Mouse (Mus musculus) forebrain, embryonic 13.5 days (tissue): ENCODE measurements around the gene Pex12. TPM values are rescaled to one million over a fixed set of nuclear protein-coding genes. Genes with fewer than 3 reads are reported as not detected.

ENCODE experiments used
- polyA plus RNA-seq: library from polyadenylated mRNA; unstranded; fragments of >200 nt; fragmentation: Nextera tagmentation; extraction: Ambion mirVana; gene quantifications from 2 replicates; pipeline ENCODE4 v1.2.1, GENCODE M21; 2015

Gene Pex12
- polyA plus RNA-seq, 1 experiment from 2014 or later = 18.2 TPM

Other genes with a start within 250 kb of the Pex12 start
- 0.28 and 0.61 TPM in 2 replicates for gene Slfn2, start 237.5 kb downstream of the Pex12 start, polyA plus RNA-seq
- not detected in 2 replicates for gene Slfn1, start 185.7 kb downstream of the Pex12 start, polyA plus RNA-seq
- not detected in 2 replicates for gene Slfn4, start 127.4 kb downstream of the Pex12 start, polyA plus RNA-seq
- gene Slfn3, start 111.3 kb downstream of the Pex12 start, polyA plus RNA-seq = 0.13 and 0.26 TPM in 2 replicates
- 0.04 and 0.14 TPM in 2 replicates for gene Slfn14, start 15.9 kb downstream of the Pex12 start, polyA plus RNA-seq
- gene Ap2b1, start 3.6 kb downstream of the Pex12 start, polyA plus RNA-seq = 82.2 and 85.4 TPM in 2 replicates
- gene Rasl10b, start 106.6 kb upstream of the Pex12 start, polyA plus RNA-seq = 6.5 and 9.9 TPM in 2 replicates
- 0.21 and 0.30 TPM in 2 replicates for gene Gas2l2, start 126.9 kb upstream of the Pex12 start, polyA plus RNA-seq
- not detected in 2 replicates for gene 1700020L24Rik, start 135.1 kb upstream of the Pex12 start, polyA plus RNA-seq
- gene Mmp28, start 160.5 kb upstream of the Pex12 start, polyA plus RNA-seq = 2.5 TPM in 2 replicates
- 20.5 and 21.3 TPM in 2 replicates for gene Taf15, start 170.5 kb upstream of the Pex12 start, polyA plus RNA-seq
- not detected in 2 replicates for gene Heatr9, start 219.6 kb upstream of the Pex12 start, polyA plus RNA-seq
- gene Ccl5, start 227.9 kb upstream of the Pex12 start, polyA plus RNA-seq = not detected in 2 replicates